ENCODE assay signal across 8 mouse cellular contexts in genomic region chr11:102893015-102893651, GRCm38 (mm10). TPM values are rescaled to one million over a fixed set of nuclear protein-coding genes. Genes with fewer than 3 reads are reported as not detected.
DNase-seq lines count a peak whose midpoint lies in the region; ATAC-seq and TF ChIP-seq lines count a peak whose summit lies in the region.

No protein-coding gene starts in this region.

- peaks cover 12% of the 10 kb centered on the region for H3K27me3 ChIP-seq in intestine, embryonic 14.5 days (replicated peaks; ENCODE audit: control insufficient read depth, insufficient read depth, low read length)
- no peaks in the 10 kb centered on the region; the same call in none of the 2 replicates for H3K27me3 ChIP-seq in liver, embryonic 14.5 days (ENCODE audit: control insufficient read depth, insufficient read depth, low read length)

- peak; percentile 99 for TF ChIP-seq CTCF in liver, embryonic 14.5 days (IDR thresholded peaks at IDR 0.05; ENCODE audit: low read depth)

- H3K27ac ChIP-seq in intestine, embryonic 14.5 days (ENCODE audit: low read depth), result no peak overlapping the region
- H3K27ac ChIP-seq in liver, embryonic 14.5 days, result peak overlapping the region; percentile 65

- 0 out of 2 replicates have a peak, but pooled peaks cover 7% of the 10 kb centered on the region for H3K4me1 ChIP-seq in intestine, embryonic 14.5 days (replicated peaks; ENCODE audit: control insufficient read depth, insufficient read depth, low read length)
- H3K4me1 ChIP-seq in liver, embryonic 14.5 days (replicated peaks; ENCODE audit: control insufficient read depth in 2 of 2, insufficient read depth in 2 of 2, low read length in 1 of 2), result peaks cover 35 to 45% of the 10 kb centered on the region in 2 experiments

- H3K36me3 ChIP-seq in intestine, embryonic 14.5 days (ENCODE audit: control insufficient read depth, insufficient read depth, low read length), result no peaks in the 10 kb centered on the region
- no peaks in the 10 kb centered on the region for H3K36me3 ChIP-seq in liver, embryonic 14.5 days (replicated peaks; ENCODE audit: control insufficient read depth, insufficient read depth, low read depth)

- peak overlapping the region; percentile 39 for H3K9ac ChIP-seq in intestine, embryonic 14.5 days (ENCODE audit: low read length)
- peak overlapping the region; percentile 87 for H3K9ac ChIP-seq in liver, embryonic 14.5 days (replicated peaks)

- H3K4me2 ChIP-seq in intestine, embryonic 14.5 days (ENCODE audit: low read length), result peak overlapping the region; percentile 68
- H3K4me2 ChIP-seq in liver, embryonic 14.5 days (ENCODE audit: low read depth), result peak overlapping the region; percentile 98

- DNase-seq in right cerebral cortex, postnatal 10 days (ENCODE audit: low spot score in 2 of 2), result peak; percentile 75 to 78
- DNase-seq in right cerebral cortex, postnatal 25 days, result no peak
- DNase-seq in embryo, embryonic 10 days (ENCODE audit: low spot score), result peak; percentile 88
- DNase-seq in gonadal fat pad, adult 2 months (ENCODE audit: low read depth), result peak; percentile 33
- peak; percentile 83 for DNase-seq in intestine, embryonic 14.5 days (ENCODE audit: low spot score)
- peak; percentile 77 to 84 (median 78) for DNase-seq in liver, embryonic 14.5 days (ENCODE audit: low read depth in 3 of 3, low spot score in 3 of 3)
- DNase-seq in neural tube, embryonic 10.5 days (ENCODE audit: extremely low spot score, low spot score), result peak; percentile 67
- peak; percentile 78 for DNase-seq in testis, postnatal 14 days (ENCODE audit: low spot score)

- 3% methylated on average over 43 of the region's 43 CpGs for WGBS in intestine, embryonic 14.5 days
- WGBS in liver, embryonic 14.5 days (ENCODE audit: insufficient replicate concordance), result 6% methylated on average over 43 of the region's 43 CpGs

- H3K9me3 ChIP-seq in intestine, embryonic 14.5 days (ENCODE audit: control insufficient read depth, low read length), result no peaks in the 10 kb centered on the region
- no peaks in the 10 kb centered on the region for H3K9me3 ChIP-seq in liver, embryonic 14.5 days (ENCODE audit: control insufficient read depth, low read length)

- peak; percentile 77 for ATAC-seq in intestine, embryonic 14.5 days (replicated peaks; ENCODE audit: low FRiP score, low TSS enrichment, low read depth)
- ATAC-seq in liver, embryonic 14.5 days (ENCODE audit: insufficient read depth), result peak; percentile 69

- TF ChIP-seq EP300 in liver, embryonic 14.5 days (IDR thresholded peaks at IDR 0.05; ENCODE audit: low read depth), result no peak

- H3K4me3 ChIP-seq in intestine, embryonic 14.5 days (ENCODE audit: low read depth, low read length), result peak overlapping the region; percentile 37
- H3K4me3 ChIP-seq in liver, embryonic 14.5 days (ENCODE audit: insufficient read depth in 1 of 2, low read depth in 2 of 2, low read length in 2 of 2), result peak overlapping the region; percentile 48 to 76

RNA-seq across cellular contexts. Expression of gene Gfap, which starts 7.6 kb away (rescaled TPM):
- polyA plus RNA-seq in gonadal fat pad, adult 2 months (2012; rRNA removed), result 0.32 and 0.37 TPM in 2 replicates
- 0.28 and 0.58 TPM in 2 replicates for polyA plus RNA-seq in intestine, embryonic 14.5 days (2014; fragmentation: Nextera tagmentation; extraction: Ambion mirVana)
- polyA plus RNA-seq in liver, embryonic 14.5 days (2012; rRNA removed), result 8.2 and 12.6 TPM in 2 replicates
- 9.3 and 10.2 TPM in 2 replicates for polyA plus RNA-seq in liver, embryonic 14.5 days (2014; fragmentation: Nextera tagmentation; extraction: Ambion mirVana)

RNA-seq across cellular contexts. Expression of gene Fam187a, which starts 8.2 kb away (rescaled TPM):
- 0.08 and 0.16 TPM in 2 replicates for polyA plus RNA-seq in gonadal fat pad, adult 2 months (2012; rRNA removed)
- not detected in 2 replicates for polyA plus RNA-seq in intestine, embryonic 14.5 days (2014; fragmentation: Nextera tagmentation; extraction: Ambion mirVana)
- not detected in 2 replicates for polyA plus RNA-seq in liver, embryonic 14.5 days (2012; rRNA removed)
- polyA plus RNA-seq in liver, embryonic 14.5 days (2014; fragmentation: Nextera tagmentation; extraction: Ambion mirVana), result 0.06 TPM in 1 of 2 replicates, not detected in the other

RNA-seq across cellular contexts. Expression of gene Ccdc103, which starts 12.1 kb away (rescaled TPM):
- polyA plus RNA-seq in gonadal fat pad, adult 2 months (2012; rRNA removed), result 0.71 and 0.73 TPM in 2 replicates
- 0.81 and 1.2 TPM in 2 replicates for polyA plus RNA-seq in intestine, embryonic 14.5 days (2014; fragmentation: Nextera tagmentation; extraction: Ambion mirVana)
- 0.29 and 0.59 TPM in 2 replicates for polyA plus RNA-seq in liver, embryonic 14.5 days (2012; rRNA removed)
- 0.75 and 1.1 TPM in 2 replicates for polyA plus RNA-seq in liver, embryonic 14.5 days (2014; fragmentation: Nextera tagmentation; extraction: Ambion mirVana)

RNA-seq across cellular contexts. Expression of gene Eftud2, which starts 12.3 kb away (rescaled TPM):
- polyA plus RNA-seq in gonadal fat pad, adult 2 months (2012; rRNA removed), result 74.1 and 82.2 TPM in 2 replicates
- 180 and 184 TPM in 2 replicates for polyA plus RNA-seq in intestine, embryonic 14.5 days (2014; fragmentation: Nextera tagmentation; extraction: Ambion mirVana)
- polyA plus RNA-seq in liver, embryonic 14.5 days (2012; rRNA removed), result 51.1 and 51.8 TPM in 2 replicates
- polyA plus RNA-seq in liver, embryonic 14.5 days (2014; fragmentation: Nextera tagmentation; extraction: Ambion mirVana), result 88.8 and 116 TPM in 2 replicates

RNA-seq across cellular contexts. Expression of gene Kif18b, which starts 31.8 kb away (rescaled TPM):
- polyA plus RNA-seq in gonadal fat pad, adult 2 months (2012; rRNA removed), result 1.2 TPM in 2 replicates
- 7.0 and 7.8 TPM in 2 replicates for polyA plus RNA-seq in intestine, embryonic 14.5 days (2014; fragmentation: Nextera tagmentation; extraction: Ambion mirVana)
- 19.7 and 21.9 TPM in 2 replicates for polyA plus RNA-seq in liver, embryonic 14.5 days (2012; rRNA removed)
- polyA plus RNA-seq in liver, embryonic 14.5 days (2014; fragmentation: Nextera tagmentation; extraction: Ambion mirVana), result 6.3 TPM in 2 replicates
